Mouse (Mus musculus): ENCODE measurements around the gene Fyco1.
A peak's percentile ranks its signal among the peaks of the same experiment; 100 is the strongest.

Fyco1 gene

GRCm38 (mm10) chr9:123851713-123852448, at the start of gene Fyco1:
TSS of gene Fyco1 (minus strand) at chr9:123851899.
- peak; percentile 98 for ATAC-seq (ENCODE audit: insufficient number of reproducible peaks, low FRiP score, low TSS enrichment)

DNA sequence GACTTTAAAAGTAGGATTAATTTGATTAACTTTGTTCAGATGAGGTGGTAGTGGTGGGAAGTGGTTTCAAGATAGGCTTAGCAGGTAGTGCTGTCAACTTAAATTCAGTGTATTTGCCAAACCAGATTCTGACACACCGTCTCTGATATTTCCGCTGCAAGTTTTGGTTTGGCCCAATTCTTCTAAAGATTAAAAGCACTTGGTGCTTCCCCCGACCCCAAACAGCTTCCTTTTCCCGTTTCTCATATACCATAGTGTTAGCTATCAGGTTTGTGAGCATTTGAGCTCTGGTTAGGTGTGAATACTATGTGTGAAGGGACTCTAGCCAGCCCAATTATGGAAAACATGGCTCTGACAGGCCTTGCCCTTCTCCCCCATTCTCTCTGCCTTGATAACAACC, 20.4 kb upstream of the Fyco1 start:
- no peak for ATAC-seq (ENCODE audit: insufficient number of reproducible peaks, low FRiP score, low TSS enrichment)

DNA sequence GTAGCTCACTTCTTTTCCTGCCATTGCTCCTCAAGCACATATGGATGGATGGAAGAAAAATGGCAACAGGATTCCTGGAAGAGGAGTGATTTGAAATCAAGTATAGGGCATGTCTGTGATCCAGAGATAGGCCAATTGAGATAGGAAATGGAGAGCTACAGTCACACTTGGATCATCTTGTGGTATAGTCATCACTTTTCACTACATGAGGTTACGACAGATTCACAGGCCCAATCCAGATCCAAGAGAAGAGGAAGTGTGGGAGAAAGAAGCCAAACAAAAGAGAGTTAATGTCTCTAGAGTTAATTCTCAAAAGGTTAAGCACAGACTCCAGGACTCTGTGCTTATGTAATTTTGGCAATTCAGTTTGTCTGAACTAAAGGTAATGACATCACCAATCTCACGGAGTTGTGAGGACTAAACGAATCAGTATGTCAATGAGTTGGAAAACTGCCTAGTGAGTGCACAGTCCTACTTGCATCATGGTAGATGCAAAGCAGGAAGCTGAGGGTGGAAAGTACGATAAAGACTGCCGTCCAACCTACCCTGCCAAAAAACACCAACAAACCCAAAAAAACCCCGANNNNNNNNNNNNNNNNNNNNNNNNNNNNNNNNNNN, 17.6 kb upstream of the Fyco1 start:
- no peak for ATAC-seq (ENCODE audit: insufficient number of reproducible peaks, low FRiP score, low TSS enrichment)

DNA sequence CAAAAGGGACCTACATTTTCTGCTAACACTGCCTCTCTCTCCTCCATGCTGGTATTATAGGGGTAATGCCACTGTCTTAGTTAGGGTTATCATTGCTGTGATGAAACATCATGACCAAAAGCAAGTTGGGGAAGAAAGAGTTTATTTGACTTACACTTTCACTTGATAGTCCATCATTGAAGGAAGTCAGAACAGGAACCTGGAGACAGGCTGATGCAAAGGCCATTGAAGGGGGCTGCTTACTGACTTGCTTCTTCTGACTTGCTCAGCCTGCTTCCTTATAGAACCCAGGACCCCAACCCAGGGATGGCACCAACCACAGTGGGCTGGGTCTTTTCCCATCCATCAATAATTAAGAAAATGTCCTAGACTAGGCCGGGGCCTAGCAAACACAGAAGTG, 11.9 kb upstream of the Fyco1 start:
- ATAC-seq (ENCODE audit: insufficient number of reproducible peaks, low FRiP score, low TSS enrichment): no peak

DNA sequence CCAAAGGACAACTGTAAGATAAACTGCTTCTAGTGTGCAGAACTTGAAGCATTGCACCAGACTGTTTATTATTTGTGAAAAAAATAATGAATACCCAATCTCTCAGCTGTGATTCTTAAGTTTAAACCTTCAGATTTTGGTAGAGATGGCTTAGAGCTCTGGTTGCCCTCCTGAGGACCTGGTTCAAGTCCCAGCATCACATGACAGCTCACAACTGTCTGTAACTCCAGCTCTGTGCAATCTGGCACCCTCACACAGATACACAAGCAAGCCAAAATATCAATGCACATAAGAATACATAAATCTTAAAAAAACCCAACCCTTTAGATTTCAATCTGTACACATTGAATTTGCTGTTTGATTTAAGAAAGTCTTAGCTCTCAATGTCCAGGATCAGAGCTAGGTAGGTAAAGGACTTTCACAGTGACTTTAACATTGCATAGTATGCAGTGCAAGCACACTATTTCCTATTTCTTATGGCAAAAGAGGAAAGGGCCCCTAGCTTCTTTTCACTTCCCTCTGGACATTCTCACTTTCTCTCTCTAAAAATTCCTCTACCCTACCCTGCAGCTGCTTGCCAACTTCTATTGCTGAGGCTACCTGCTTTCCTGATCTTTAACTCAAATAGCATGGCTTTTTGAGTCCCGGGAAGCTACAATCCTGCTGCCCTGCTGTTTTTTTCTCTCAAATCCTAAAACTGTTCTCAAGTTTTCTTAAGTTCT, 11.4 kb upstream of the Fyco1 start:
- no peak for ATAC-seq (ENCODE audit: insufficient number of reproducible peaks, low FRiP score, low TSS enrichment)

GRCm38 (mm10) chr9:123861929-123862328, 10.2 kb upstream of the Fyco1 start, which contains the start of gene Xcr1:
TSS of gene Xcr1 (minus strand) at chr9:123862029.
- ATAC-seq (ENCODE audit: insufficient number of reproducible peaks, low FRiP score, low TSS enrichment): no peak

GRCm38 (mm10) chr9:123856836-123857235, 5.1 kb upstream of the Fyco1 start:
- ATAC-seq (ENCODE audit: insufficient number of reproducible peaks, low FRiP score, low TSS enrichment): no peak

- ATAC-seq (ENCODE audit: insufficient number of reproducible peaks, low FRiP score, low TSS enrichment): no peak
Observed at GRCm38 (mm10) chr9:123852449-123853390, 1.0 kb upstream of the Fyco1 start.

DNA sequence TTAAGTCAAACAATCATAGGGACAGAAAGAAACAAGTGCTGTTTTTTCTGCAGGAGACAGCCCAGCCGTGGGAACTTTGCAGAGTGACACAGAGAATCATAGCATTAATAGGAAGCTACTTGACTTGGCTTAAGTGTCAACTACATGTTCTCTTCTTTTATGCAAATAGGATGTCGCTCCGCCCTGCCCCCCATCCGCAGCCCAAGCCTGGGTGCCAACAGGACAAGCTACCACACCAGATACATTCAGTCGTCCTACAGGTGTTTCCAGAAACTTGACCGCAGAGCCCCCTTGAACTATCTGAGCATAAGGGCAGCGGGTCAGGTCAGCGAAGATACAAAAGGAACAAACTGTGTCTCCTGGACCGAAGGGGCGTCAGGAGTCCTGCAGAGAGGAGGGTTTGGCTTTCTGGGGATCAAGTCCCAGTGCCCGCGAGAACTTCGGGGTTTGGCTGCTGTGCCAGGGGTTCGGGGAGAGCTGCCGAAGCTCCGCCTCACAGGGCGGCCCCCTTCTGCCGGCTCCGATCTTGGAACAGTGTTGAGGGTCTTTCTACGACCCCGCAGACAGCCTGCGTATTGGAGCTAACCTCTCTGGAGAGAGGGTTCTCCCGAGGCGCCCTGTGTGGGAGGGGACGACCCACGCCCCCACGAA, 512 bp downstream of the Fyco1 start:
- peak; percentile 11; the same call in 1 of the 2 replicates for ATAC-seq (ENCODE audit: insufficient number of reproducible peaks, low FRiP score, low TSS enrichment)

GRCm38 (mm10) chr9:123850705-123851061, 1.0 kb downstream of the Fyco1 start:
- no peak for ATAC-seq (ENCODE audit: insufficient number of reproducible peaks, low FRiP score, low TSS enrichment)

- ATAC-seq (ENCODE audit: insufficient number of reproducible peaks, low FRiP score, low TSS enrichment): no peak
Observed at GRCm38 (mm10) chr9:123849976-123850695, 1.6 kb downstream of the Fyco1 start.

GRCm38 (mm10) chr9:123846490-123846889, 5.2 kb downstream of the Fyco1 start:
- ATAC-seq (ENCODE audit: insufficient number of reproducible peaks, low FRiP score, low TSS enrichment): no peak

DNA sequence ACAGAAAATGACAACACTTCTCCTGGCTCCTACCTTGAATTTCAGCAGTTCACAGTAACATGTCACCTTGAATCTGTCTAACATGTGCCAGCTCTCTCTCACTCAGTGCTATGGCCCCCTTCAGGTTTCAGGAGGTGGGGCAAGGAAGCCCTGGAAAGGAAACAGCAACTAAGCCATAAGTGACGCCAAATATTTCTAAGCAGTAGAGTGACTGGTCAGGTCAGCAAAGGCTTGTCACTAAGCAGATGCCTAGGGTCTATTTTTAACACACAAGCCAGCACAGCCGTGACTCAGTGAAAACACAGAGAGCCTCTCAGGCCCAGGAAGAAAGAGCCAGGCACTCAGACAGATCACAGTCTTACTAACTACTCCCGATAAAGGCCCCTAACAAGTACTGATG, 6.6 kb downstream of the Fyco1 start:
- ATAC-seq (ENCODE audit: insufficient number of reproducible peaks, low FRiP score, low TSS enrichment): no peak

GRCm38 (mm10) chr9:123844468-123844867, 7.2 kb downstream of the Fyco1 start:
- no peak for ATAC-seq (ENCODE audit: insufficient number of reproducible peaks, low FRiP score, low TSS enrichment)

DNA sequence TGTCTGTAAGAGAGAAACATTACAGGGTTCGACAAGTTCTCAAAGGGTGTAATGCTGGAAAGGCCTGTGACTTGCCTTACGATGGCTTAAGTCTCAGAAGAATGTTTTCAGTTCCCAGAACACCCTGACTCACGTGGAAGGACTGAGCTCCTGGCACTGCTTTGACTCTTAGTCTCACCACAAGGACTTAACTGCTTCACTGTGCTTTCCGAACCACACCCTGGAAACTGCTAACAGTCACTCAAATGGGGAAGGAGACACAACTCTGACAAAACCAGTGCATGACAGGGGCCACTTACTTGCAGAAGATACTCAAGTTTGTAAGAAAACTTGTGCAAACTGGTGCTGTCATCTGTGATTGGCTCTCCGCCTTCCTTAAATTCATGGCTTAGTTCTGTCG, 11.5 kb downstream of the Fyco1 start:
- no peak for ATAC-seq (ENCODE audit: insufficient number of reproducible peaks, low FRiP score, low TSS enrichment)

DNA sequence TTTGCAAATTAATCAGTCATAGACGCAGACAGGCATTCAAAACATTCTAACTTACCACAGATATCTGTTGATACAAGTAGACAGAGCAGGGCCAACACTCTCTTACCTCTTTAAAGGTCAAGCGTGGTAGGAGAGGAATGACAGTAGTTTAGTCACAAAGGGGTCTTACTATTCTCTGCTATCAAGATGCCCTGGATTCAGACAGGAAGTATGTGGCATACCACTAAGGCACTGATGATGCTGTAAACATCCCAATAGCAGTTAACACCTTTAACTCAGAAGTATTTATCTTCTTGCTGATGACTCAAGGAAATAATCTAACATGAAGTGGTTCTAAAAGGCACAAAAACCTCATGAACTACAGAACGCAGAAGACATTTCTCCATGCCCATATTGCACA, 15.8 kb downstream of the Fyco1 start:
- ATAC-seq (ENCODE audit: insufficient number of reproducible peaks, low FRiP score, low TSS enrichment): no peak

DNA sequence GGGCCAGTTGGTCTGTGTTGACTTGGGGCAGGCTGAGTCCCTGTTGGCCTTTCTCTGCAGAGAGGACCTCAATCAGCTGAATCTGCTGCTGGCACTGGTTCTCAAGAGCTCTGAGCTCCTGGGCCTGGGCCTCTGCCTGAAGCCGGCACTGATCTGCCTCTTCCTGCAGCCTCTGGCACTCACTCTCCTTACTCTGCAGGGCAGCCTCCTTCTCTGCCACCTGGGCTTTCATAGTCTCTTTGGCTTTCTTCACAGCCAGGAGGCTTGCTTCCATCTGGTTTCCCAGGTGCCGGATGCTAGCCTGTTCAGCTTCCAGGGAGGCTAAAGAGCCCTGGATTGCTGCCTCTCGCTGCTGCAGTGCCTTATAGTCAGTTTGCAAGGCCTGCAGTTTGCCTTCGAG, 22.8 kb downstream of the Fyco1 start:
- ATAC-seq (ENCODE audit: insufficient number of reproducible peaks, low FRiP score, low TSS enrichment): peak; percentile 77

GRCm38 (mm10) chr9:123826631-123827030, 25.1 kb downstream of the Fyco1 start:
- no peak for ATAC-seq (ENCODE audit: insufficient number of reproducible peaks, low FRiP score, low TSS enrichment)

DNA sequence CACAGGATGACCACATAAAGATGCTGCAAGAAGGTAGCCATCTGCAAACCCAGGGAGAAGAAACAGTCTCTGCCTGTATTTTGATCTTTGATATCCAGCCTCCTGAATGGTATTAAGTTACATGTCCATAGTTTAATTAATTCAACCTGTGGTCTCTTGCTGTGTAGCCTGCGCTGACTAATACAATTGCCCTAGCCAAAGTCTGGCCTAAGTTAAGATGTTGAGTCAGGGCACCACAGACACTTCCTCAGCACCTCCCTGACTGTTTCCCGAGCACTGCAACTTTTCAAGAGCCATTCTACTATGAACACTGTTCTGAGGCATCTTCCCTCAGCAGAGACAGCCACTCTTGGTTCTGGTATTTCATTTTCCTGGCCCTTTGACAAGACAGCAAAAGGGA, 33.1 kb downstream of the Fyco1 start:
- ATAC-seq (ENCODE audit: insufficient number of reproducible peaks, low FRiP score, low TSS enrichment): no peak

Data from cerebellum, adult (tissue).